8 mouse cellular contexts compared by ENCODE assay signal in genomic region chr11:75467512-75468215, GRCm38 (mm10). TPM values are rescaled to one million over a fixed set of nuclear protein-coding genes. Genes with fewer than 3 reads are reported as not detected.
A peak's percentile ranks its signal among the peaks of the same experiment; 100 is the strongest.
DNase-seq lines count a peak whose midpoint lies in the region; ATAC-seq and TF ChIP-seq lines count a peak whose summit lies in the region.

No protein-coding gene starts in this region.

- ATAC-seq in intestine, embryonic 14.5 days (replicated peaks; ENCODE audit: low FRiP score, low TSS enrichment, low read depth) = peak; percentile 81
- peak; percentile 72 for ATAC-seq in liver, embryonic 14.5 days (ENCODE audit: insufficient read depth)
- peak; percentile 28; the same call in 1 of the 2 replicates for ATAC-seq in monocyte, adult 5-6 weeks (replicated peaks; ENCODE audit: insufficient number of reproducible peaks, low FRiP score, low TSS enrichment, poor library complexity, severe bottlenecking)

- 0 out of 2 replicates have a peak, but pooled peaks cover 5% of the 10 kb centered on the region for H3K36me3 ChIP-seq in intestine, embryonic 14.5 days (ENCODE audit: control insufficient read depth, insufficient read depth, low read length)
- peaks cover 27% of the 10 kb centered on the region for H3K36me3 ChIP-seq in liver, embryonic 14.5 days (replicated peaks; ENCODE audit: control insufficient read depth, insufficient read depth, low read depth)

- H3K4me3 ChIP-seq in intestine, embryonic 14.5 days (ENCODE audit: low read depth, low read length) = peak overlapping the region; percentile 53
- H3K4me3 ChIP-seq in liver, embryonic 14.5 days (ENCODE audit: insufficient read depth in 1 of 2, low read depth in 2 of 2, low read length in 2 of 2) = peak overlapping the region; percentile 50 to 56

- WGBS in intestine, embryonic 14.5 days = 14% methylated on average over 19 of the region's 19 CpGs
- 16% methylated on average over 19 of the region's 19 CpGs for WGBS in liver, embryonic 14.5 days (ENCODE audit: insufficient replicate concordance)

- peaks cover 19% of the 10 kb centered on the region for H3K4me1 ChIP-seq in intestine, embryonic 14.5 days (replicated peaks; ENCODE audit: control insufficient read depth, insufficient read depth, low read length)
- peaks cover 33 to 38% of the 10 kb centered on the region in 2 experiments for H3K4me1 ChIP-seq in liver, embryonic 14.5 days (replicated peaks; ENCODE audit: control insufficient read depth in 2 of 2, insufficient read depth in 2 of 2, low read length in 1 of 2)

- TF ChIP-seq CTCF in liver, embryonic 14.5 days (IDR thresholded peaks at IDR 0.05; ENCODE audit: low read depth) = no peak; the same call in 1 of the 2 replicates

- peak overlapping the region; percentile 38; the same call in 1 of the 2 replicates for H3K27ac ChIP-seq in intestine, embryonic 14.5 days (ENCODE audit: low read depth)
- H3K27ac ChIP-seq in liver, embryonic 14.5 days = peak overlapping the region; percentile 46

- 0 out of 2 replicates have a peak, but pooled peaks cover 3% of the 10 kb centered on the region for H3K9me3 ChIP-seq in intestine, embryonic 14.5 days (ENCODE audit: control insufficient read depth, low read length)
- no peaks in the 10 kb centered on the region for H3K9me3 ChIP-seq in liver, embryonic 14.5 days (ENCODE audit: control insufficient read depth, low read length)

- H3K27me3 ChIP-seq in intestine, embryonic 14.5 days (replicated peaks; ENCODE audit: control insufficient read depth, insufficient read depth, low read length) = no peaks in the 10 kb centered on the region
- no peaks in the 10 kb centered on the region for H3K27me3 ChIP-seq in liver, embryonic 14.5 days (ENCODE audit: control insufficient read depth, insufficient read depth, low read length)

- H3K4me2 ChIP-seq in intestine, embryonic 14.5 days (ENCODE audit: low read length) = peak overlapping the region; percentile 88
- H3K4me2 ChIP-seq in liver, embryonic 14.5 days (ENCODE audit: low read depth) = peak overlapping the region; percentile 83

- DNase-seq in R1 (ENCODE audit: low read depth, low spot score) = peak; percentile 79
- peak; percentile 70 for DNase-seq in embryo, embryonic 9.5 days (ENCODE audit: extremely low spot score)
- DNase-seq in heart, adult 11 months = peak; percentile 99
- DNase-seq in intestine, embryonic 14.5 days (ENCODE audit: low spot score) = peak; percentile 81
- peak in 1 of 3 experiments; percentile 72 for DNase-seq in liver, embryonic 14.5 days (ENCODE audit: low read depth in 3 of 3, low spot score in 3 of 3)
- DNase-seq in cerebellum, adult 9-10 months = no peak
- DNase-seq in cerebellum, postnatal 4 days (ENCODE audit: low spot score in 2 of 2) = no peak

- no peak for TF ChIP-seq EP300 in liver, embryonic 14.5 days (IDR thresholded peaks at IDR 0.05; ENCODE audit: low read depth)

- peak overlapping the region; percentile 67 for H3K9ac ChIP-seq in intestine, embryonic 14.5 days (ENCODE audit: low read length)
- H3K9ac ChIP-seq in liver, embryonic 14.5 days (replicated peaks) = peak overlapping the region; percentile 62

RNA-seq across cellular contexts. Expression of gene Tlcd2, which starts 6.1 kb away (rescaled TPM):
- 22.4 and 23.1 TPM in 2 replicates for polyA plus RNA-seq in intestine, embryonic 14.5 days (2014; fragmentation: Nextera tagmentation; extraction: Ambion mirVana)
- 7.3 and 8.2 TPM in 2 replicates for polyA plus RNA-seq in liver, embryonic 14.5 days (2012; rRNA removed)
- 11.9 and 13.0 TPM in 2 replicates for polyA plus RNA-seq in liver, embryonic 14.5 days (2014; fragmentation: Nextera tagmentation; extraction: Ambion mirVana)
- 1.0 to 8.1 TPM (median 1.3 TPM) in 3 replicates for total RNA-seq in monocyte, adult 5-6 weeks (2017)

RNA-seq across cellular contexts. Expression of gene Wdr81, which starts 13.1 kb away (rescaled TPM):
- 4.7 and 5.9 TPM in 2 replicates for polyA plus RNA-seq in intestine, embryonic 14.5 days (2014; fragmentation: Nextera tagmentation; extraction: Ambion mirVana)
- 15.3 and 16.4 TPM in 2 replicates for polyA plus RNA-seq in liver, embryonic 14.5 days (2012; rRNA removed)
- 14.6 and 15.8 TPM in 2 replicates for polyA plus RNA-seq in liver, embryonic 14.5 days (2014; fragmentation: Nextera tagmentation; extraction: Ambion mirVana)
- total RNA-seq in monocyte, adult 5-6 weeks (2017) = 15.9 to 17.9 TPM (median 16.5 TPM) in 3 replicates

RNA-seq across cellular contexts. Expression of gene Prpf8, which starts 19.0 kb away (rescaled TPM):
- polyA plus RNA-seq in intestine, embryonic 14.5 days (2014; fragmentation: Nextera tagmentation; extraction: Ambion mirVana) = 86.9 and 88.7 TPM in 2 replicates
- polyA plus RNA-seq in liver, embryonic 14.5 days (2012; rRNA removed) = 34.2 and 38.1 TPM in 2 replicates
- polyA plus RNA-seq in liver, embryonic 14.5 days (2014; fragmentation: Nextera tagmentation; extraction: Ambion mirVana) = 34.2 and 42.2 TPM in 2 replicates
- total RNA-seq in monocyte, adult 5-6 weeks (2017) = 65.5 to 114 TPM (median 72.0 TPM) in 3 replicates

RNA-seq across cellular contexts. Expression of gene Serpinf2, which starts 28.3 kb away (rescaled TPM):
- 6.8 and 8.4 TPM in 2 replicates for polyA plus RNA-seq in intestine, embryonic 14.5 days (2014; fragmentation: Nextera tagmentation; extraction: Ambion mirVana)
- 474 and 506 TPM in 2 replicates for polyA plus RNA-seq in liver, embryonic 14.5 days (2012; rRNA removed)
- polyA plus RNA-seq in liver, embryonic 14.5 days (2014; fragmentation: Nextera tagmentation; extraction: Ambion mirVana) = 304 and 336 TPM in 2 replicates
- total RNA-seq in monocyte, adult 5-6 weeks (2017) = 0.19 TPM in 1 of 3 replicates, not detected in the others

RNA-seq across cellular contexts. Expression of gene Rilp, which starts 42.2 kb away (rescaled TPM):
- polyA plus RNA-seq in intestine, embryonic 14.5 days (2014; fragmentation: Nextera tagmentation; extraction: Ambion mirVana) = 0.43 and 0.65 TPM in 2 replicates
- polyA plus RNA-seq in liver, embryonic 14.5 days (2012; rRNA removed) = 1.6 and 1.7 TPM in 2 replicates
- 2.0 and 2.4 TPM in 2 replicates for polyA plus RNA-seq in liver, embryonic 14.5 days (2014; fragmentation: Nextera tagmentation; extraction: Ambion mirVana)
- total RNA-seq in monocyte, adult 5-6 weeks (2017) = 3.7 to 7.0 TPM (median 4.9 TPM) in 3 replicates

Comparison
In these comparisons a context has a peak if more than half of its experiments do, and no peak if none do; other contexts are left out.
1. DNase-seq: peak in R1 (single experiment), embryo, embryonic 9.5 days (single experiment), heart, adult 11 months (single experiment) and intestine, embryonic 14.5 days (single experiment); none in cerebellum, adult 9-10 months (single experiment) and cerebellum, postnatal 4 days (0 of 2).
2. ATAC-seq: peak in every context shown above with its lines; median percentile 81 in intestine, embryonic 14.5 days; 72 in liver, embryonic 14.5 days; 28 in monocyte, adult 5-6 weeks.